Mouse (Mus musculus): ENCODE data around the gene Fgfr3. TPM values are rescaled to one million over a fixed set of nuclear protein-coding genes. Genes with fewer than 3 reads are reported as not detected.

The Fgfr3 gene
- polyA plus RNA-seq (2012; rRNA removed) = 84.1 and 96.1 TPM in 2 replicates

GRCm38 (mm10) chr5:33721541-33722265 lies at the start of gene Fgfr3:
TSS of gene Fgfr3 (plus strand) at chr5:33721674.

GRCm38 (mm10) chr5:33782345-33782998 lies 61.0 kb downstream of the Fgfr3 start, which contains the start of gene Letm1:
TSS of gene Letm1 (minus strand) at chr5:33782817.

Other genes starting within 250 kb of the Fgfr3 start
- 43.9 and 47.4 TPM in 2 replicates for gene Fam53a, start 92.0 kb upstream of the Fgfr3 start, polyA plus RNA-seq (2012; rRNA removed)
- 0.47 and 0.55 TPM in 2 replicates for gene Gm9903, start 91.7 kb upstream of the Fgfr3 start, polyA plus RNA-seq (2012; rRNA removed)
- 27.1 and 29.8 TPM in 2 replicates for gene Slbp, start 69.1 kb upstream of the Fgfr3 start, polyA plus RNA-seq (2012; rRNA removed)
- 8.7 and 11.4 TPM in 2 replicates for gene Tacc3, start 63.5 kb upstream of the Fgfr3 start, polyA plus RNA-seq (2012; rRNA removed)
- 58.0 and 69.6 TPM in 2 replicates for gene Tmem129, start 63.3 kb upstream of the Fgfr3 start, polyA plus RNA-seq (2012; rRNA removed)
- 104 and 116 TPM in 2 replicates for gene Letm1, start 61.1 kb downstream of the Fgfr3 start, polyA plus RNA-seq (2012; rRNA removed)
- 6.8 and 9.7 TPM in 2 replicates for gene Nsd2, start 99.1 kb downstream of the Fgfr3 start, polyA plus RNA-seq (2012; rRNA removed)
- 36.9 and 37.6 TPM in 2 replicates for gene Nelfa, start 214.7 kb downstream of the Fgfr3 start, polyA plus RNA-seq (2012; rRNA removed)